Mouse (Mus musculus) bone marrow macrophage, adult 2 months (primary cell): ENCODE measurements around the gene Gtf2i.

Source experiments
- CTCF ChIP-seq: IDR thresholded peaks from 2 replicates; pipeline ENCODE4 v1.5.1; 2012; ENCODE audit warnings: low read depth, mild to moderate bottlenecking, low read length, moderate library complexity
- POLR2A ChIP-seq: IDR thresholded peaks from 2 replicates; pipeline ENCODE4 v1.6.1; 2012; ENCODE audit warnings: mild to moderate bottlenecking, low read depth, low read length, borderline replicate concordance

DNA sequence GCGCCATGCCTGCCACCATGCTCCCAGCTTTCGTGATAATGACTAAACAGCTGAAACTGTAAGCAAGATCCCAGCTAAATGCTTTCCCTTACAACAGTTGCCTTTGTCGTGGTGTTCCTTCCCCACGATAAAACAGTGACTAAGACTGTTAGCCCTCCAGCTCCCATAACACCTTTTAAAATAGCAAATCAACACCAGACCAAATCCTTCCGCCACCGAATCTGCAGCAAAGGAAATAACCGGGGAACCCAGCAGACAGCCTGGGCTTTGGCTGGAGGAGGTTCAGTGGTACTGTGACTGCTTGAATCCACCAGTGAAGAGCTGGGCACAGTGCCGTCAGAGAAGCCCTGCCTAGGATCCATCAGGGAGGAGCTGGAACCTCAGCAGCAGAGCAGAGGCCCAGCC lies 65.3 kb downstream of the Gtf2i start:
- TF ChIP-seq POLR2A (no peak), CTCF (no peak)
